Mouse (Mus musculus) bone marrow macrophage, adult 2 months (primary cell): Measurements from ENCODE around the gene 4930447F04Rik. TPM values are rescaled to one million over a fixed set of nuclear protein-coding genes. Genes with fewer than 3 reads are reported as not detected.

Source experiments
- H3K27ac ChIP-seq: 2 replicates; pipeline ENCODE4 v1.5.1; 2012; ENCODE audit warnings: low read depth, low read length; ENCODE audit not compliant: insufficient read depth
- H3K4me1 ChIP-seq: 2 replicates; pipeline ENCODE4 v1.6.1; 2012; ENCODE audit warnings: low read length; ENCODE audit not compliant: control insufficient read depth, insufficient read depth
- H3K4me3 ChIP-seq: 2 replicates; pipeline ENCODE4 v1.5.1; 2012; ENCODE audit warnings: mild to moderate bottlenecking, low read length, moderate library complexity; ENCODE audit not compliant: insufficient read depth
- CTCF ChIP-seq: IDR thresholded peaks from 2 replicates; pipeline ENCODE4 v1.5.1; 2012; ENCODE audit warnings: low read depth, mild to moderate bottlenecking, low read length, moderate library complexity
- POLR2A ChIP-seq: IDR thresholded peaks from 2 replicates; pipeline ENCODE4 v1.6.1; 2012; ENCODE audit warnings: mild to moderate bottlenecking, low read depth, low read length, borderline replicate concordance
- polyA plus RNA-seq: library from polyadenylated mRNA; stranded (reverse); fragments of >200 nt; gene quantifications from 2 replicates; pipeline ENCODE4 v1.2.4, GENCODE M21; 2012; ENCODE audit not compliant: missing spikeins, insufficient read depth, insufficient read length

The 4930447F04Rik gene
- polyA plus RNA-seq = not detected in 2 replicates

GRCm38 (mm10) chrX:66304124-66304523 lies at the start of gene 4930447F04Rik:
Gene 4930447F04Rik, minus strand, starts transcription at chrX:66304224.
- Histone ChIP-seq H3K27ac (no peak within 1 kb of the TSS), H3K4me1 (no peaks in the 10 kb centered on the region), H3K4me3 (no peak within 1 kb of the TSS)
- TF ChIP-seq POLR2A (no peak), CTCF (no peak)
